Mouse (Mus musculus) neural tube, embryonic 13.5 days (tissue): Measurements from ENCODE around the gene Olfr871. TPM values are rescaled to one million over a fixed set of nuclear protein-coding genes. Genes with fewer than 3 reads are reported as not detected.
"Not testable (repeated sequence)": the region's sequence is repeated elsewhere in the genome, so short reads cannot be mapped to it uniquely, and the experiment has no call there.

ENCODE experiments used
- ATAC-seq: fragments of 200-750 bp; cut with Nextera tagmentation; 2 replicates; pipeline ENCODE4 v1.8.0; 2017; ENCODE audit warnings: low read depth, mild to moderate bottlenecking, moderate TSS enrichment, moderate library complexity
- H3K27ac ChIP-seq: fragments of 300-500 bp; sonication (generic); replicated peaks from 2 replicates; pipeline ENCODE4 v1.5.1; 2015; ENCODE audit warnings: moderate library complexity, mild to moderate bottlenecking, inconsistent platforms
- H3K27me3 ChIP-seq: fragments of 300-500 bp; sonication (generic); 2 replicates; pipeline ENCODE4 v1.6.1; 2015; ENCODE audit warnings: mild to moderate bottlenecking, inconsistent platforms
- H3K36me3 ChIP-seq: fragments of 300-500 bp; sonication (generic); 2 replicates; pipeline ENCODE4 v1.6.1; 2015; ENCODE audit warnings: mild to moderate bottlenecking, inconsistent platforms
- H3K4me1 ChIP-seq: fragments of 300-500 bp; sonication (generic); replicated peaks from 2 replicates; pipeline ENCODE4 v1.6.1; 2015; ENCODE audit warnings: inconsistent platforms
- H3K4me2 ChIP-seq: fragments of 300-500 bp; sonication (generic); 2 replicates; pipeline ENCODE4 v1.6.1; 2015; ENCODE audit warnings: inconsistent platforms, mild to moderate bottlenecking, moderate library complexity
- H3K4me3 ChIP-seq: fragments of 300-500 bp; sonication (generic); 2 replicates; pipeline ENCODE4 v1.5.1; 2015; ENCODE audit warnings: mild to moderate bottlenecking, inconsistent platforms
- H3K9ac ChIP-seq: fragments of 300-500 bp; sonication (generic); 2 replicates; pipeline ENCODE4 v1.6.1; 2015; ENCODE audit warnings: moderate library complexity, mild to moderate bottlenecking, inconsistent platforms
- H3K9me3 ChIP-seq: fragments of 300-500 bp; sonication (generic); 2 replicates; pipeline ENCODE4 v1.6.1; 2016; ENCODE audit warnings: inconsistent platforms
- WGBS: fragments of 180-500 bp; shearing (Covaris S2); methylation state at CpG from one replicate; pipeline ENCODE4 v1.1.7; 2015; 5-methylcytosine and 5-hydroxymethylcytosine counted together
- polyA plus RNA-seq: library from polyadenylated mRNA; unstranded; fragments of >200 nt; fragmentation: Nextera tagmentation; extraction: Ambion mirVana; gene quantifications from 2 replicates; pipeline ENCODE4 v1.2.1, GENCODE M21; 2015

The Olfr871 gene
- polyA plus RNA-seq = not detected in 2 replicates

GRCm38 (mm10) chr9:20211907-20212306 is at the start of gene Olfr871:
Olfr871 (plus strand) TSS chr9:20212207.
- no peak within 1 kb of the TSS for H3K27ac ChIP-seq
- no peak for ATAC-seq
- H3K9ac ChIP-seq = no peak within 1 kb of the TSS
- H3K9me3 ChIP-seq = peaks cover 6% of the 10 kb centered on the region; the same call in 1 of the 2 replicates
- H3K4me1 ChIP-seq = no peaks in the 10 kb centered on the region
- H3K4me3 ChIP-seq = no peak within 1 kb of the TSS
- no peaks in the 10 kb centered on the region for H3K36me3 ChIP-seq
- no peak within 1 kb of the TSS for H3K4me2 ChIP-seq
- H3K27me3 ChIP-seq = no peaks in the 10 kb centered on the region

GRCm38 (mm10) chr9:20173957-20174356 is 38.0 kb upstream of the Olfr871 start, which contains the start of gene Olfr870:
Olfr870 (minus strand) TSS chr9:20174057.
- 78% methylated on average over 2 of the region's 2 CpGs for WGBS
- Histone ChIP-seq H3K36me3 (no peaks in the 10 kb centered on the region), H3K4me3 (no peak within 1 kb of the TSS), H3K9ac (no peak within 1 kb of the TSS), H3K4me2 (no peak within 1 kb of the TSS), H3K27me3 (no peaks in the 10 kb centered on the region), H3K27ac (no peak within 1 kb of the TSS), H3K4me1 (no peaks in the 10 kb centered on the region), H3K9me3 (peaks cover 7% of the 10 kb centered on the region; the same call in 1 of the 2 replicates)
- ATAC-seq = no peak

GRCm38 (mm10) chr9:20179463-20179862 is 32.5 kb upstream of the Olfr871 start:
- H3K27ac ChIP-seq = no peak overlapping the region
- WGBS = 73% methylated on average over 5 of the region's 5 CpGs
- H3K4me2 ChIP-seq = no peak overlapping the region
- H3K4me1 ChIP-seq = no peaks in the 10 kb centered on the region
- no peak overlapping the region for H3K9ac ChIP-seq
- H3K36me3 ChIP-seq = no peaks in the 10 kb centered on the region
- no peaks in the 10 kb centered on the region for H3K27me3 ChIP-seq
- no peak overlapping the region for H3K4me3 ChIP-seq
- ATAC-seq = no peak
- H3K9me3 ChIP-seq = peaks cover 15% of the 10 kb centered on the region; the same call in 1 of the 2 replicates

GRCm38 (mm10) chr9:20202131-20202530 is 9.9 kb upstream of the Olfr871 start:
- H3K9me3 ChIP-seq = peaks cover 9% of the 10 kb centered on the region; the same call in 1 of the 2 replicates
- H3K4me3 ChIP-seq = no peak overlapping the region
- no peak for ATAC-seq
- no peak overlapping the region for H3K9ac ChIP-seq
- H3K27me3 ChIP-seq = no peaks in the 10 kb centered on the region
- H3K36me3 ChIP-seq = no peaks in the 10 kb centered on the region
- H3K27ac ChIP-seq = no peak overlapping the region
- no peak overlapping the region for H3K4me2 ChIP-seq
- H3K4me1 ChIP-seq = no peaks in the 10 kb centered on the region
- WGBS = 64% methylated on average over 1 of the region's 1 CpGs

- not testable (repeated sequence) for ATAC-seq, H3K9ac ChIP-seq, H3K27ac ChIP-seq, H3K4me1 ChIP-seq, H3K9me3 ChIP-seq, H3K4me3 ChIP-seq, H3K27me3 ChIP-seq, H3K4me2 ChIP-seq, H3K36me3 ChIP-seq
- WGBS = 91% methylated on average over 7 of the region's 7 CpGs
Measured at GRCm38 (mm10) chr9:20203413-20203984, 8.5 kb upstream of the Olfr871 start.

GRCm38 (mm10) chr9:20210812-20211211 is 1.2 kb upstream of the Olfr871 start:
- no peak for ATAC-seq
- Histone ChIP-seq H3K36me3 (no peaks in the 10 kb centered on the region), H3K4me2 (no peak overlapping the region), H3K4me3 (no peak overlapping the region), H3K9ac (no peak overlapping the region), H3K27me3 (no peaks in the 10 kb centered on the region), H3K4me1 (no peaks in the 10 kb centered on the region), H3K9me3 (peaks cover 6% of the 10 kb centered on the region; the same call in 1 of the 2 replicates), H3K27ac (no peak overlapping the region)
- WGBS = 57% methylated on average over 1 of the region's 1 CpGs

- ATAC-seq = no peak
- H3K36me3 ChIP-seq = no peaks in the 10 kb centered on the region
- 78% methylated on average over 2 of the region's 2 CpGs for WGBS
Measured at GRCm38 (mm10) chr9:20211477-20211876, 530 bp upstream of the Olfr871 start.

GRCm38 (mm10) chr9:20236819-20237218 is 24.8 kb downstream of the Olfr871 start, which contains the start of gene Olfr872:
Olfr872 (plus strand) TSS chr9:20237119.
- H3K27me3 ChIP-seq = no peaks in the 10 kb centered on the region
- H3K4me2 ChIP-seq = no peak within 1 kb of the TSS
- ATAC-seq = no peak
- no peak within 1 kb of the TSS for H3K27ac ChIP-seq
- no peaks in the 10 kb centered on the region for H3K36me3 ChIP-seq
- no peak within 1 kb of the TSS for H3K9ac ChIP-seq
- no peaks in the 10 kb centered on the region for H3K9me3 ChIP-seq
- no peaks in the 10 kb centered on the region for H3K4me1 ChIP-seq
- H3K4me3 ChIP-seq = no peak within 1 kb of the TSS

More at GRCm38 (mm10) chr9:20211477-20211876, 530 bp upstream of the Olfr871 start:
- H3K9ac ChIP-seq = no peak overlapping the region
- no peak overlapping the region for H3K4me2 ChIP-seq
- peaks cover 6% of the 10 kb centered on the region; the same call in 1 of the 2 replicates for H3K9me3 ChIP-seq
- no peaks in the 10 kb centered on the region for H3K4me1 ChIP-seq
- H3K27ac ChIP-seq = no peak overlapping the region
- H3K4me3 ChIP-seq = no peak overlapping the region
- no peaks in the 10 kb centered on the region for H3K27me3 ChIP-seq

- Histone ChIP-seq H3K9me3 (no peaks in the 10 kb centered on the region), H3K9ac (no peak overlapping the region), H3K27me3 (no peaks in the 10 kb centered on the region), H3K36me3 (no peaks in the 10 kb centered on the region), H3K4me3 (no peak overlapping the region), H3K27ac (no peak overlapping the region), H3K4me2 (no peak overlapping the region), H3K4me1 (no peaks in the 10 kb centered on the region)
- ATAC-seq = no peak
- WGBS = 76% methylated on average over 2 of the region's 2 CpGs
Measured at GRCm38 (mm10) chr9:20237378-20237777, 25.4 kb downstream of the Olfr871 start.

Other genes with a start within 250 kb of the Olfr871 start
- gene Olfr866, start 184.2 kb upstream of the Olfr871 start, polyA plus RNA-seq = not detected in 2 replicates
- not detected in 2 replicates for gene Olfr867, start 154.6 kb upstream of the Olfr871 start, polyA plus RNA-seq
- gene Olfr868, start 113.6 kb upstream of the Olfr871 start, polyA plus RNA-seq = not detected in 2 replicates
- gene Olfr869, start 83.2 kb upstream of the Olfr871 start, polyA plus RNA-seq = not detected in 2 replicates
- gene Olfr870, start 38.1 kb upstream of the Olfr871 start, polyA plus RNA-seq = not detected in 2 replicates
- not detected in 2 replicates for gene Olfr872, start 24.9 kb downstream of the Olfr871 start, polyA plus RNA-seq
- not detected in 2 replicates for gene Olfr39, start 70.1 kb downstream of the Olfr871 start, polyA plus RNA-seq
- gene Olfr873, start 86.3 kb downstream of the Olfr871 start, polyA plus RNA-seq = not detected in 2 replicates
- gene Olfr18, start 123.9 kb downstream of the Olfr871 start, polyA plus RNA-seq = 0.13 TPM in 1 of 2 replicates, not detected in the other
- 33.4 and 39.7 TPM in 2 replicates for gene Zfp560, start 173.0 kb downstream of the Olfr871 start, polyA plus RNA-seq
- 15.2 and 15.3 TPM in 2 replicates for gene Zfp26, start 248.0 kb downstream of the Olfr871 start, polyA plus RNA-seq